ENCODE assay signal across 9 mouse cellular contexts in the genomic region with DNA sequence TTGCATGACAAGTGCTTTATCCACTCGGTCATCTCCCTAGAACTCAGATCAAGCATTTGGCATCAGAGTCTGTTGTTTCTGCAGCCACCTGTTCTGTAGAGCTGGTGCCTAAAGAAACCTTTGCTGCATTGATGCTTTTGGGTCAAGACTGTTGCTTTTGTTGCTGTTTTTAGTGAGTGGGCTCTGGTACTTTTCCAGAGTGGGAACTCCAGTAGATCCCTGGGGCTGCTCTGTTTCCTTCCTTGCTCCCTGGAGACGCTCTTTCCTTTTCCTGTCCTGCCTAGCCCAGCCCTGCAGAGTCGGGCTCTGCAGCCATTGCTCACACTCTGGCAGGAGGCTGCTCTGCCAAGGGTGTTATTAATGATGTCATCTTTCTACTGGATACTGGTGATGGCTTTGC.
DNase-seq lines count a peak whose midpoint lies in the region; ATAC-seq and TF ChIP-seq lines count a peak whose summit lies in the region.
"Had no signal": no experiment of that assay in that cellular context is flagged by ENCODE, and none has a peak within 500 bp of the region (broad histone marks: within the 10 kb centered on the region; RNA-seq: fewer than 3 reads in every experiment).

No protein-coding gene starts in this region.

- peaks cover 19% of the 10 kb centered on the region for H3K4me1 ChIP-seq in kidney, embryonic 15.5 days
- peaks cover 17% of the 10 kb centered on the region for H3K4me1 ChIP-seq in forebrain, embryonic 10.5 days
- no peaks in the 10 kb centered on the region for H3K4me1 ChIP-seq in forebrain, postnatal 0 days (ENCODE audit: insufficient read depth)

- WGBS in kidney, embryonic 15.5 days: 61% methylated on average over 3 of the region's 3 CpGs
- 78% methylated on average over 3 of the region's 3 CpGs for WGBS in forebrain, embryonic 10.5 days
- 70% methylated on average over 3 of the region's 3 CpGs for WGBS in forebrain, postnatal 0 days

- no peak for ATAC-seq in kidney, embryonic 15.5 days (replicated peaks; ENCODE audit: low FRiP score)
- ATAC-seq in forebrain, postnatal 0 days: no peak

- H3K4me2 ChIP-seq in kidney, embryonic 15.5 days: no peak overlapping the region
- H3K4me2 ChIP-seq in forebrain, postnatal 0 days (ENCODE audit: low read depth): no peak overlapping the region
- H3K4me2 ChIP-seq: hindbrain, embryonic 15.5 days had no signal

- H3K4me3 ChIP-seq in kidney, embryonic 15.5 days (replicated peaks): no peak overlapping the region
- no peak overlapping the region for H3K4me3 ChIP-seq in forebrain, embryonic 10.5 days
- H3K4me3 ChIP-seq in forebrain, postnatal 0 days (ENCODE audit: low read depth, low read length): no peak overlapping the region
- H3K4me3 ChIP-seq: hindbrain, embryonic 15.5 days had no signal

- H3K9me3 ChIP-seq in kidney, embryonic 15.5 days (replicated peaks): no peaks in the 10 kb centered on the region
- H3K9me3 ChIP-seq in forebrain, embryonic 10.5 days: no peaks in the 10 kb centered on the region
- no peaks in the 10 kb centered on the region for H3K9me3 ChIP-seq in forebrain, postnatal 0 days (ENCODE audit: low read length)
- H3K9me3 ChIP-seq: hindbrain, embryonic 15.5 days had no signal

- peak overlapping the region; percentile 15; the same call in 1 of the 2 replicates for H3K27ac ChIP-seq in kidney, embryonic 15.5 days
- H3K27ac ChIP-seq in forebrain, embryonic 10.5 days: no peak overlapping the region
- no peak overlapping the region for H3K27ac ChIP-seq in forebrain, postnatal 0 days (ENCODE audit: low read depth, low read length)
- H3K27ac ChIP-seq: hindbrain, embryonic 15.5 days had no signal

- no peaks in the 10 kb centered on the region for H3K27me3 ChIP-seq in kidney, embryonic 15.5 days
- no peaks in the 10 kb centered on the region for H3K27me3 ChIP-seq in forebrain, embryonic 10.5 days (ENCODE audit: poor library complexity, severe bottlenecking)
- no peaks in the 10 kb centered on the region for H3K27me3 ChIP-seq in forebrain, postnatal 0 days (ENCODE audit: insufficient read depth, low read length)
- H3K27me3 ChIP-seq: hindbrain, embryonic 15.5 days had no signal

- H3K9ac ChIP-seq in kidney, embryonic 15.5 days: no peak overlapping the region
- no peak overlapping the region for H3K9ac ChIP-seq in forebrain, postnatal 0 days
- H3K9ac ChIP-seq: hindbrain, embryonic 15.5 days had no signal

- TF ChIP-seq CTCF in forebrain, postnatal 0 days (IDR thresholded peaks at IDR 0.05; ENCODE audit: low read depth): no peak

- H3K36me3 ChIP-seq in kidney, embryonic 15.5 days: no peaks in the 10 kb centered on the region
- peaks cover 3% of the 10 kb centered on the region; the same call in 1 of the 2 replicates for H3K36me3 ChIP-seq in forebrain, embryonic 10.5 days (replicated peaks)
- no peaks in the 10 kb centered on the region for H3K36me3 ChIP-seq in forebrain, postnatal 0 days (ENCODE audit: insufficient read depth)
- H3K36me3 ChIP-seq: hindbrain, embryonic 15.5 days had no signal

- peak; percentile 58 for DNase-seq in adrenal gland, adult 2 months
- no peak for DNase-seq in adrenal gland, postnatal 4 days (ENCODE audit: low spot score in 2 of 2)
- peak; percentile 0 for DNase-seq in retina, postnatal 1 day
- DNase-seq in retina, embryonic 14.5 days (ENCODE audit: low spot score): no peak
- no peak for DNase-seq in forebrain, embryonic 10.5 days (ENCODE audit: extremely low spot score, low spot score)
- no peak for DNase-seq in frontal cortex, postnatal 36 days (ENCODE audit: low spot score in 2 of 2)
- DNase-seq in forebrain, postnatal 0 days: no peak

Comparison
In these comparisons a context has a peak if more than half of its experiments do, and no peak if none do; other contexts are left out.
1. DNase-seq: peak in adrenal gland, adult 2 months (single experiment) and retina, postnatal 1 day (single experiment); none in adrenal gland, postnatal 4 days (0 of 2), retina, embryonic 14.5 days (single experiment), forebrain, embryonic 10.5 days (single experiment), frontal cortex, postnatal 36 days (0 of 2) and forebrain, postnatal 0 days (single experiment).